Mouse (Mus musculus) heart, adult 2 months (tissue): ENCODE results near the gene Tmem145.

Experiments used
- CTCF ChIP-seq: fragments of 200-600 bp; IDR thresholded peaks from 2 replicates; pipeline ENCODE4 v1.8.1; 2022; ENCODE audit warnings: antibody characterized with exemption, mild to moderate bottlenecking, moderate library complexity
- EP300 ChIP-seq: fragments of 200-500 bp; IDR thresholded peaks from 2 replicates; pipeline ENCODE4 v1.6.1; 2011; ENCODE audit warnings: low read depth, low read length, control low read depth; ENCODE audit not compliant: insufficient read depth

DNA sequence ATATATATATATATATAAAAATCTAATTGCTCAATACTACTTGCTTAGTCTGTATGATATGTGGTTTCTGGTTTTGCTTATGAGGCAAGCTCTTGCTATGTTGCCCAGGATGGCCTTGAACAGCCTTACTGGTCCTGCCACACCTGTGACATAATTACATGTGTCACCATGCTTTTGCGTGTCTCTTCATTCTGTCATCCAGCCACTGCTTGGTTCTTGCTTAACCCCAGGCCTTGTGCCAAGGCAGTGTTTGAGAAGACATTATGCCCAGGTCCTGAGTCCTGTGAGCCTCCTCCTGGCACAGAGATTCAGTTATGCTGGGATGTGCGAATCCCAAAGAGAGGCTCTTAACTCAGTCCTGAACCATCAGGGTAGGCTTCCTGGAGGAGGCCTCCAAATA, 17.3 kb downstream of the Tmem145 start:
- no peak for TF ChIP-seq CTCF
- TF ChIP-seq EP300, result no peak
